In genomic region chr16:30968402-30969151, GRCm38 (mm10) we compare ENCODE assay signal across 8 mouse cellular contexts.
A peak's percentile ranks its signal among the peaks of the same experiment; 100 is the strongest.
DNase-seq lines count a peak whose midpoint lies in the region; ATAC-seq lines count a peak whose summit lies in the region.

No protein-coding gene starts in this region.

- no peak for ATAC-seq in midbrain, embryonic 15.5 days (replicated peaks)
- peak; percentile 10; the same call in 1 of the 2 replicates for ATAC-seq in liver, embryonic 13.5 days (ENCODE audit: low read depth)
- ATAC-seq in stomach, embryonic 16.5 days (ENCODE audit: insufficient read depth, low FRiP score) = no peak

- DNase-seq in heart, adult 11 months = peak; percentile 97
- DNase-seq in heart, postnatal 25 days (ENCODE audit: low spot score) = no peak
- DNase-seq in midbrain, embryonic 10.5 days (ENCODE audit: low spot score) = no peak
- DNase-seq in liver, embryonic 13.5 days = no peak
- no peak for DNase-seq in layer of hippocampus, adult 8-10 months (ENCODE audit: low spot score in 2 of 2)
- DNase-seq in spleen, adult 18-20 months = no peak

- H3K9ac ChIP-seq in midbrain, embryonic 15.5 days = no peak overlapping the region
- H3K9ac ChIP-seq in liver, embryonic 13.5 days = no peak overlapping the region
- 0 out of 2 replicates have a peak overlapping the region, but pooled peaks have one; percentile 34 for H3K9ac ChIP-seq in stomach, embryonic 16.5 days (ENCODE audit: low read length)

- intact Hi-C loops in heart, postnatal 25 days (cut with DNase I) = no loop called here

- H3K4me3 ChIP-seq in midbrain, embryonic 10.5 days = no peak overlapping the region
- H3K4me3 ChIP-seq in midbrain, embryonic 15.5 days = no peak overlapping the region
- no peak overlapping the region for H3K4me3 ChIP-seq in liver, embryonic 13.5 days (replicated peaks)
- H3K4me3 ChIP-seq in stomach, embryonic 16.5 days (replicated peaks; ENCODE audit: low read length) = no peak overlapping the region

- H3K27ac ChIP-seq in midbrain, embryonic 10.5 days (replicated peaks) = peak overlapping the region; percentile 43
- no peak overlapping the region for H3K27ac ChIP-seq in midbrain, embryonic 15.5 days
- peak overlapping the region; percentile 76 for H3K27ac ChIP-seq in liver, embryonic 13.5 days
- H3K27ac ChIP-seq in stomach, embryonic 16.5 days (ENCODE audit: low read length) = peak overlapping the region; percentile 43; the same call in 1 of the 2 replicates

- peaks cover 28% of the 10 kb centered on the region for H3K4me1 ChIP-seq in midbrain, embryonic 10.5 days
- H3K4me1 ChIP-seq in midbrain, embryonic 15.5 days = peaks cover 10% of the 10 kb centered on the region
- H3K4me1 ChIP-seq in liver, embryonic 13.5 days (replicated peaks) = peaks cover 64% of the 10 kb centered on the region
- peaks cover 18% of the 10 kb centered on the region for H3K4me1 ChIP-seq in stomach, embryonic 16.5 days (ENCODE audit: control insufficient read depth, insufficient read depth, low read length)

- H3K27me3 ChIP-seq in midbrain, embryonic 10.5 days (ENCODE audit: low read depth, poor library complexity, severe bottlenecking) = no peaks in the 10 kb centered on the region
- no peaks in the 10 kb centered on the region for H3K27me3 ChIP-seq in midbrain, embryonic 15.5 days (replicated peaks)
- H3K27me3 ChIP-seq in liver, embryonic 13.5 days = no peaks in the 10 kb centered on the region
- H3K27me3 ChIP-seq in stomach, embryonic 16.5 days (ENCODE audit: control insufficient read depth, insufficient read depth, low read length) = no peaks in the 10 kb centered on the region

- 87% methylated on average over 7 of the region's 7 CpGs for WGBS in midbrain, embryonic 10.5 days
- 89% methylated on average over 7 of the region's 7 CpGs for WGBS in midbrain, embryonic 15.5 days
- WGBS in liver, embryonic 13.5 days (ENCODE audit: insufficient replicate concordance) = 38% methylated on average over 7 of the region's 7 CpGs
- WGBS in stomach, embryonic 16.5 days = 74% methylated on average over 7 of the region's 7 CpGs

- H3K36me3 ChIP-seq in midbrain, embryonic 10.5 days = no peaks in the 10 kb centered on the region
- H3K36me3 ChIP-seq in midbrain, embryonic 15.5 days (replicated peaks) = no peaks in the 10 kb centered on the region
- peaks cover 5% of the 10 kb centered on the region; the same call in 1 of the 2 replicates for H3K36me3 ChIP-seq in liver, embryonic 13.5 days
- no peaks in the 10 kb centered on the region for H3K36me3 ChIP-seq in stomach, embryonic 16.5 days (ENCODE audit: control insufficient read depth, insufficient read depth, low read length)

- no peak overlapping the region for H3K4me2 ChIP-seq in midbrain, embryonic 15.5 days
- no peak overlapping the region for H3K4me2 ChIP-seq in liver, embryonic 13.5 days
- H3K4me2 ChIP-seq in stomach, embryonic 16.5 days (ENCODE audit: low read depth, low read length) = no peak overlapping the region

- no peaks in the 10 kb centered on the region for H3K9me3 ChIP-seq in midbrain, embryonic 10.5 days (replicated peaks)
- no peaks in the 10 kb centered on the region for H3K9me3 ChIP-seq in midbrain, embryonic 15.5 days
- H3K9me3 ChIP-seq in liver, embryonic 13.5 days (replicated peaks) = no peaks in the 10 kb centered on the region
- no peaks in the 10 kb centered on the region for H3K9me3 ChIP-seq in stomach, embryonic 16.5 days (replicated peaks; ENCODE audit: control insufficient read depth, low read length)
